In the genomic region with DNA sequence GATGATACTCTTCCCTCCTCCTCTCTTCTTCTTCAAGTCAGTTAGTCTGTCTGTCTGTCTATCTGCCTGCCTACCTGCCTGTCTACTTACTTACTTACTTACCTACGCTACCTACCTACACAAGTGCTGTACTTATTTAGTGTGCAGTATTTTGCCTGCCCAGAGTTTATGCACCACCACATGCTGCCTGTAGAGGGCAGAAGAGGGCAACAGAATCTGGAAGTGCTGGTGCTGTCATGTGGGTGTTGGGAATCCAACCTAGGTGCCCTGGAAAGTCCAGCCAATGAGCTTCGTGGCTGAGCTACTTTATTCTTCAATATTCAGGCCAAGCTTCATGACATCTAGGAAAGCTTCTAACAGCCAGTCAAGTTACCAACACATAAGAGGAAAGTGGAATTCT, we compare ENCODE assay signal across 8 mouse cellular contexts. TPM values are rescaled to one million over a fixed set of nuclear protein-coding genes. Genes with fewer than 3 reads are reported as not detected.
DNase-seq lines count a peak whose midpoint lies in the region; ATAC-seq lines count a peak whose summit lies in the region.

No protein-coding gene starts in this region.

- no peak overlapping the region for H3K9ac ChIP-seq in hindbrain, embryonic 12.5 days

- H3K27ac ChIP-seq in hindbrain, embryonic 12.5 days, result no peak overlapping the region

- peak; percentile 67 for ATAC-seq in common myeloid progenitor, adult 5-6 weeks (replicated peaks; ENCODE audit: low read depth, poor library complexity, severe bottlenecking)
- ATAC-seq in hindbrain, embryonic 12.5 days (ENCODE audit: low FRiP score), result no peak

- WGBS in hindbrain, embryonic 12.5 days, result 82% methylated on average over 2 of the region's 2 CpGs

- no peak overlapping the region for H3K4me2 ChIP-seq in hindbrain, embryonic 12.5 days (replicated peaks)

- H3K4me1 ChIP-seq in hindbrain, embryonic 12.5 days, result no peaks in the 10 kb centered on the region

- no peaks in the 10 kb centered on the region for H3K27me3 ChIP-seq in hindbrain, embryonic 12.5 days

- H3K36me3 ChIP-seq in hindbrain, embryonic 12.5 days, result peaks cover 60% of the 10 kb centered on the region

- H3K4me3 ChIP-seq in hindbrain, embryonic 12.5 days, result no peak overlapping the region

- no peaks in the 10 kb centered on the region for H3K9me3 ChIP-seq in hindbrain, embryonic 12.5 days (replicated peaks)

- peak; percentile 23 to 34 for DNase-seq in left cerebral cortex, adult 18-20 months (ENCODE audit: low spot score in 2 of 2)
- DNase-seq in left cerebral cortex, adult 11 months (ENCODE audit: low spot score), result no peak
- peak; percentile 74 for DNase-seq in NIH3T3 (ENCODE audit: low read depth)
- peak; percentile 83 for DNase-seq in induced T-regulatory cell, adult 2 months (ENCODE audit: low read depth)
- peak; percentile 70 for DNase-seq in lung, postnatal 25 days (ENCODE audit: low spot score)
- peak; percentile 58 for DNase-seq in thymus, postnatal 0 days (ENCODE audit: low spot score)

RNA-seq across cellular contexts. Expression of gene Hspa5, which starts 12.3 kb away (rescaled TPM):
- 100 to 1,000 TPM; 342 to 419 TPM for total RNA-seq in left cerebral cortex, adult 18-20 months (2021)
- total RNA-seq in common myeloid progenitor, adult 5-6 weeks (2017), result 891 and 930 TPM in 2 replicates
- 347 and 475 TPM in 2 replicates for polyA plus RNA-seq in thymus, postnatal 0 days (2015; fragmentation: Nextera tagmentation; extraction: Ambion mirVana)
- polyA plus RNA-seq in hindbrain, embryonic 12.5 days (2016; fragmentation: Nextera tagmentation; extraction: Ambion mirVana), result 735 and 741 TPM in 2 replicates

RNA-seq across cellular contexts. Expression of gene Rabepk, which starts 15.6 kb away (rescaled TPM):
- 10 to 100 TPM; 32.7 to 36.6 TPM for total RNA-seq in left cerebral cortex, adult 18-20 months (2021)
- 28.5 and 44.6 TPM in 2 replicates for total RNA-seq in common myeloid progenitor, adult 5-6 weeks (2017)
- 35.1 and 37.3 TPM in 2 replicates for polyA plus RNA-seq in thymus, postnatal 0 days (2015; fragmentation: Nextera tagmentation; extraction: Ambion mirVana)
- 24.8 and 27.4 TPM in 2 replicates for polyA plus RNA-seq in hindbrain, embryonic 12.5 days (2016; fragmentation: Nextera tagmentation; extraction: Ambion mirVana)

RNA-seq across cellular contexts. Expression of gene Gapvd1, which starts 29.1 kb away (rescaled TPM):
- 100 to 1,000 TPM; 102 to 107 TPM for total RNA-seq in left cerebral cortex, adult 18-20 months (2021)
- total RNA-seq in common myeloid progenitor, adult 5-6 weeks (2017), result 89.8 and 97.4 TPM in 2 replicates
- polyA plus RNA-seq in thymus, postnatal 0 days (2015; fragmentation: Nextera tagmentation; extraction: Ambion mirVana), result 64.4 and 79.7 TPM in 2 replicates
- 115 and 126 TPM in 2 replicates for polyA plus RNA-seq in hindbrain, embryonic 12.5 days (2016; fragmentation: Nextera tagmentation; extraction: Ambion mirVana)

RNA-seq across cellular contexts. Expression of gene Fbxw2, which starts 42.0 kb away (rescaled TPM):
- total RNA-seq in left cerebral cortex, adult 18-20 months (2021), result 10 to 100 TPM; 89.3 to 94.3 TPM
- total RNA-seq in common myeloid progenitor, adult 5-6 weeks (2017), result 59.0 and 63.9 TPM in 2 replicates
- 86.1 and 106 TPM in 2 replicates for polyA plus RNA-seq in thymus, postnatal 0 days (2015; fragmentation: Nextera tagmentation; extraction: Ambion mirVana)
- polyA plus RNA-seq in hindbrain, embryonic 12.5 days (2016; fragmentation: Nextera tagmentation; extraction: Ambion mirVana), result 76.8 and 81.8 TPM in 2 replicates

RNA-seq across cellular contexts. Expression of gene Gm34653, which starts 48.7 kb away (rescaled TPM):
- under 1 TPM in 1 of 2 experiments, not detected in 1; 0.21 TPM for total RNA-seq in left cerebral cortex, adult 18-20 months (2021)
- not detected in 2 replicates for total RNA-seq in common myeloid progenitor, adult 5-6 weeks (2017)
- 0.08 TPM in 1 of 2 replicates, not detected in the other for polyA plus RNA-seq in thymus, postnatal 0 days (2015; fragmentation: Nextera tagmentation; extraction: Ambion mirVana)
- not detected in 2 replicates for polyA plus RNA-seq in hindbrain, embryonic 12.5 days (2016; fragmentation: Nextera tagmentation; extraction: Ambion mirVana)
